Mouse (Mus musculus): ENCODE data around the gene Kcnq5. TPM values are rescaled to one million over a fixed set of nuclear protein-coding genes. Genes with fewer than 3 reads are reported as not detected.

The Kcnq5 gene
- polyA plus RNA-seq (2014; fragmentation: Nextera tagmentation; extraction: Ambion mirVana): 0.73 and 0.99 TPM in 2 replicates

DNA sequence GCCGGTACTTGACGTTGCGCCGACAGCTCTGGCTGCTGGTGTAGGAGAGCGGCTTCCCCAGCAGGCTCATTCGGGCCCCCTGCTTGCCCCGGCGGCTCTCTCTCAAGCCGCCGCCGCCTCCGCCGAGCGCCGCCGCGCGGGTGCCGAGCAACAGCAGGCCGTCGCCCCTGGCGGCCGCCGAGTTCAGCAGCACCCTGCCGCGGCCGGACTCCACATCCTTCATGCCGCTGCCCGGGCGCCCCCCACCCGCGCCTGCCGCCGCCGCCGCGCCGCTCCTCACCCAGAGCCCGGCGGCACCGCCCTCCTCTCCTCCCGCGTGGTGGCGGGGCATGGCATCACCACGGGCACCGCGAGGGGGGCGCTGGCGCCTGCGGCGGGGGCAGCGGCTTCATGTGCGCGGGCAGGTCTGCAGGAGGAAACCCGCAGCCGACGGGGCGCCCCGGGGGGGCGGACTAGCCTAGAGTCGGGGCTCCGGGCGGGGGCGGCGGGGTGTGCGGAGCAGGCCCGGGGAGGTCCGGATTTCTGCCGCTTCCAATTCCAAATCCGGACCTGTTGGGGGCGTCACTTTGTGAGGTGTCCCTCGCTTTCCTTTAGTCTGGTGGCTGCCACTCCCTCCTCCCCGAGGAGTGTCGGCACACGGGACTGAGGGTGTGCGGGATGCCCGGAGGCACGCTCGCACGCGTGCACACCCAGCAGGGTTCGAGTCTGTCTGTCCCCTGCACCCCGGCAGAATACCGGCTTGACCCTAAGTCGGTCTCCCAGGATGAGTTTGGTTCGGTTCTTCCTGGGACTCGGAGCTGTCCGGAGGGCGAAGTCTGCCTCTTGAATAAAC is at the start of gene Kcnq5:
TSS of gene Kcnq5 (minus strand) at position 692 of the 832 bp plus-strand sequence.
- WGBS: under 1% methylated on average over 43 of the region's 89 CpGs
- peak within 1 kb of the TSS; percentile 60 for H3K9ac ChIP-seq (ENCODE audit: low read depth, low read length)
- no peaks in the 10 kb centered on the region for H3K36me3 ChIP-seq (ENCODE audit: control insufficient read depth, insufficient read depth, low read length)
- ATAC-seq (ENCODE audit: low FRiP score, low TSS enrichment): peak; percentile 80
- H3K27me3 ChIP-seq (ENCODE audit: control insufficient read depth, insufficient read depth, low read length): 0 out of 2 replicates have a peak, but pooled peaks cover 3% of the 10 kb centered on the region
- H3K9me3 ChIP-seq (ENCODE audit: control insufficient read depth, low read length): no peaks in the 10 kb centered on the region
- no peak within 1 kb of the TSS for H3K27ac ChIP-seq (ENCODE audit: low read depth, low read length)
- 0 out of 2 replicates have a peak, but pooled peaks cover 3% of the 10 kb centered on the region for H3K4me1 ChIP-seq (ENCODE audit: control insufficient read depth, insufficient read depth, low read length)
- peak within 1 kb of the TSS; percentile 89 for H3K4me2 ChIP-seq (replicated peaks; ENCODE audit: low read depth, low read length)
- peak within 1 kb of the TSS; percentile 67 for H3K4me3 ChIP-seq (ENCODE audit: low read length)

DNA sequence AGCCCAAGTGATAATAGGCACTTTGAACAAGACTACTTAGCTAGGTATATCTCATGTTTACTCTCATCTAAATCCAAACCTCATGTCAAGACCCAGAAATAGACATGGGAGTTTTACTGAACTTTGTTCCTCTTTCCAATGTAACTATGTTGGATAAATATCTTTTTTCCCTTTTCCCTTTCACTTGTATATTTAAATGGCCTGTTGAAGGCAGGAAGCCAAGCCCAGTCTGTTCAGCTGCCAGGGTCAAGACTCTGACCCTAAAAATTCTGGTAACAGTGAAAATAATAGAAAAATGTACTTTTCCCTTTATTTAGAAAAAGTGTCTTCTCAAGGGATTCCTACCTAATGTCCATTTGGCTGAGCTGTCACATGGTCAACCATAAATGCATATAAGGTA is 18.0 kb upstream of the Kcnq5 start:
- no peak overlapping the region for H3K4me3 ChIP-seq (ENCODE audit: low read length)
- H3K9me3 ChIP-seq (ENCODE audit: control insufficient read depth, low read length): no peaks in the 10 kb centered on the region
- no peaks in the 10 kb centered on the region for H3K36me3 ChIP-seq (ENCODE audit: control insufficient read depth, insufficient read depth, low read length)
- ATAC-seq (ENCODE audit: low FRiP score, low TSS enrichment): no peak
- H3K4me2 ChIP-seq (replicated peaks; ENCODE audit: low read depth, low read length): no peak overlapping the region
- no peaks in the 10 kb centered on the region for H3K4me1 ChIP-seq (ENCODE audit: control insufficient read depth, insufficient read depth, low read length)
- H3K9ac ChIP-seq (ENCODE audit: low read depth, low read length): no peak overlapping the region
- H3K27ac ChIP-seq (ENCODE audit: low read depth, low read length): no peak overlapping the region
- H3K27me3 ChIP-seq (ENCODE audit: control insufficient read depth, insufficient read depth, low read length): no peaks in the 10 kb centered on the region

DNA sequence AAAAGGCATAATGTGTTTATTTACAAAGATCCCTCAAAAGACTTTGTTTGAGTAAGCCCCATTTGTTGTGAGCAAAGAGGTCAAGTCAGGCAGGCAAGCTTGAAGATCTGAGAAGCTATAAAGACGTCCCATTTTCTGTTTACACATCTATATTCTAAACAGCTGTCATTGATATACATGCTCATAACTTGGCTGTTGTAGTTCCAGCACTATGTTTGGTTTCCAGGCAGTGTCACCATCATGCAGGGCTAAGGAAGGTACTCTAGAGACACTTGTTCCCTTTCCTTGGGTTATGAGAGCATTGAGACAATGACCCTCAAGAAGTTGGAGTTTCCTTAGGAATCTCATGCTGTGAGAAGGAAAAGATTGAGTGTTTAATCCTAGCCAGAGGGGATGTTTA is 17.6 kb upstream of the Kcnq5 start:
- Histone ChIP-seq H3K4me1 (ENCODE audit: control insufficient read depth, insufficient read depth, low read length) (no peaks in the 10 kb centered on the region), H3K4me2 (replicated peaks; ENCODE audit: low read depth, low read length) (no peak overlapping the region), H3K27ac (ENCODE audit: low read depth, low read length) (no peak overlapping the region), H3K4me3 (ENCODE audit: low read length) (no peak overlapping the region), H3K9me3 (ENCODE audit: control insufficient read depth, low read length) (no peaks in the 10 kb centered on the region), H3K36me3 (ENCODE audit: control insufficient read depth, insufficient read depth, low read length) (no peaks in the 10 kb centered on the region), H3K9ac (ENCODE audit: low read depth, low read length) (no peak overlapping the region), H3K27me3 (ENCODE audit: control insufficient read depth, insufficient read depth, low read length) (no peaks in the 10 kb centered on the region)
- no peak for ATAC-seq (ENCODE audit: low FRiP score, low TSS enrichment)
- 51% methylated on average over 1 of the region's 1 CpGs for WGBS

DNA sequence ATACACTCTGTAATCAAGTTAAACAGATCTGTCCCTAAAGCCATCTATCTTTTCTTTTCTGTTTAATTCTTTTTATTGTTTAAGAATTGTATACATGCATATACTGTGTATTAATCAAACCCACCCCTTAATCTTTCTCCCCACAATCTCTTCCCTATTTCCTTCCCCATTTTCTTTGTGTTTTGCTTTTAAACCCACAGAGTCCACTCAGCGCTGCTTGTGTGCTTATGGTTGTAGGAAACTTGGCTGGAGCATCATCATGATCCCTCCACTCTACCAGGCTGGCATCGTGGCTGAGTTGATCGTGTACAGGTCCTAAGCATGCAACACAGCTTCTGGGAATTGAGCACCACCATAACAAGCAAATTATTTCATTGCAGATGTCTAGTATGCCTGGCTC is 12.3 kb upstream of the Kcnq5 start:
- WGBS: 91% methylated on average over 3 of the region's 3 CpGs
- Histone ChIP-seq H3K4me2 (replicated peaks; ENCODE audit: low read depth, low read length) (no peak overlapping the region), H3K27ac (ENCODE audit: low read depth, low read length) (no peak overlapping the region), H3K9me3 (ENCODE audit: control insufficient read depth, low read length) (no peaks in the 10 kb centered on the region), H3K9ac (ENCODE audit: low read depth, low read length) (no peak overlapping the region), H3K27me3 (ENCODE audit: control insufficient read depth, insufficient read depth, low read length) (no peaks in the 10 kb centered on the region), H3K4me3 (ENCODE audit: low read length) (no peak overlapping the region), H3K4me1 (ENCODE audit: control insufficient read depth, insufficient read depth, low read length) (no peaks in the 10 kb centered on the region), H3K36me3 (ENCODE audit: control insufficient read depth, insufficient read depth, low read length) (no peaks in the 10 kb centered on the region)
- no peak for ATAC-seq (ENCODE audit: low FRiP score, low TSS enrichment)

DNA sequence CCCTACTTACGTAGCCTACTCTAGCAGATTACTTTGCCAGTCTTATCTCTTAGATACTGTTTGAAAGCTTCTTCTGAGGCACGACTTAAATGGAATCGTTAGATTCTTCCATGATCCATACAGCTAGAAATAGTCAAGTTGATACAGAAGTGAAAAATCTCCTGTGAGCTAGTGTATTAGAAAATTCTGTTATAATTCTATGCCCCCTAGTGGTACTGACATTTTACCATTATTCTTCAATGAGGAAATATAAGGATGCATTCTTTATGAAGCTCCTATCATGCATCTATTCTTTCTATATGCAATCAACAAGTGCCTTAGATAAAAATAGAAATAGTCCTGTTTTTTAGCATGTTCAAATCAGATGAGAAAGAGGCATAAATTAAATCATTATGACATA is 5.4 kb upstream of the Kcnq5 start:
- Histone ChIP-seq H3K4me2 (replicated peaks; ENCODE audit: low read depth, low read length) (no peak overlapping the region), H3K9me3 (ENCODE audit: control insufficient read depth, low read length) (no peaks in the 10 kb centered on the region), H3K27ac (ENCODE audit: low read depth, low read length) (no peak overlapping the region), H3K27me3 (ENCODE audit: control insufficient read depth, insufficient read depth, low read length) (no peaks in the 10 kb centered on the region), H3K4me3 (ENCODE audit: low read length) (no peak overlapping the region), H3K36me3 (ENCODE audit: control insufficient read depth, insufficient read depth, low read length) (no peaks in the 10 kb centered on the region), H3K4me1 (ENCODE audit: control insufficient read depth, insufficient read depth, low read length) (no peaks in the 10 kb centered on the region), H3K9ac (ENCODE audit: low read depth, low read length) (no peak overlapping the region)
- ATAC-seq (ENCODE audit: low FRiP score, low TSS enrichment): no peak
- WGBS: 82% methylated on average over 3 of the region's 3 CpGs

DNA sequence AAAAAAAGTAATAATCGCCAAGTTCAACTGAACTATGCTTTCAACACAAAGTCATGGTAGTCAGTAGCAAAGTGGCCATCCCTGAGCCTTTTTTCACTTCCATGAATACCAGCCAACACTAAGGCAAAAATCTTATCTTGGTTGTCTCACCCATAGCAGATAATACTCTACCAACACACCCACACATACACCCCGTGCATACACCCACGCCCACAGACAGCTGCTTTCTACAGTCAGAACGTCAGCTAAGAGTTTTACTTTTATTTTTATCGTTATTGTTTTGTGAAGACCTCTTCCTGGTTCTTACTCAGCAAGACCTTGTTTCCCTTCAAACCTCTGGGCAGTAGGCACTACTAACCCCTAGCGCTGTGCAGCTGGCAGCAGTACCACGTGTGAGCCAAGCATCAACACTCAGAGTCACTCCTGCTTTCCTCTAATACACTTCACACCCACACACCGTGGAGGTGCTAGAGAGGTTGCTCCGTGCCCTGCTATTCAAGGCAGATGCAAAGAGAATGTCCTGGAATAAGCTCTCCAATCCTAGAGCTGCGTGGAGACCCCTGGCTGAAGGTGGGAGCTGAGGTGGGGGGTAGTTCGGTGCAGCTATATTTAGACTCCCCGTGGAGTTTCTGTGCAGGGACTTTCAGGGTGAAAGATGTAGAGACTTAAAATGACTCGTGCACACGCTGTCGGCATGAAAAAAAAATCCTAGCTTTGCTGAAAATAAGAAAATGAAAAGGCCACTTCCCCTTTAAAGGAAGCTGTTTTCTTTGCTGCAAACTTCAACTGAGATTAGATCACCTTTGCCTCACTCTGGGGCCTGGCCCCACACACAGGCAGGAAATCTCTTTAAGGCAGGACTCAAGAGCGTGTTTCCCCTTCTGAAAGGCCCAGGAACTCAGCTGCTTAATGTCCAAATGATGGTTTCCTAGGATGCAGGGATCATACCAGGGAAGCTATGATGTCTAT is 1.4 kb upstream of the Kcnq5 start:
- Histone ChIP-seq H3K9me3 (ENCODE audit: control insufficient read depth, low read length) (no peaks in the 10 kb centered on the region), H3K36me3 (ENCODE audit: control insufficient read depth, insufficient read depth, low read length) (no peaks in the 10 kb centered on the region), H3K4me3 (ENCODE audit: low read length) (no peak overlapping the region), H3K9ac (ENCODE audit: low read depth, low read length) (no peak overlapping the region), H3K27ac (ENCODE audit: low read depth, low read length) (no peak overlapping the region), H3K27me3 (ENCODE audit: control insufficient read depth, insufficient read depth, low read length) (0 out of 2 replicates have a peak, but pooled peaks cover 3% of the 10 kb centered on the region), H3K4me2 (replicated peaks; ENCODE audit: low read depth, low read length) (no peak overlapping the region; the same call in 1 of the 2 replicates), H3K4me1 (ENCODE audit: control insufficient read depth, insufficient read depth, low read length) (0 out of 2 replicates have a peak, but pooled peaks cover 3% of the 10 kb centered on the region)
- ATAC-seq (ENCODE audit: low FRiP score, low TSS enrichment): no peak
- WGBS: 41% methylated on average over 16 of the region's 16 CpGs

DNA sequence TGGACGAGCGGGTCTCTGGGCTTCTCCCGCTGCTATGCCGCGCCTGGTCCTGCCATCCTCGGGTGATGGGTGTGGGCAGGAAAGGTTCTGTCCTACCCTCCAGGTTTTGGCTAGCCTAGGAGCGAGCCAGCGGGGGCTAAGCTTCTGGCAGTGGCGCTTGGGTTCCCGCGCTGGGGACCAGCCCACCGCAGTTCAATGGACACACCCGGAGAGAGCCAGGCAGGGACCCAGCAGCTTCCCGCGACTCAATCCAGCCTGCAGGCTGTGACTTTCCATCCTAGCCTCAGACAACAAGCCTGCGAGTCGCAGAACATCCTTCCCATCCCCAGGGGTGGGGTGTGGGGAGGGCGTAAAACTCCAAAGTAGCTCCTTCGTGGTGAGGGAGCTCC is 335 bp upstream of the Kcnq5 start:
- Histone ChIP-seq H3K27me3 (ENCODE audit: control insufficient read depth, insufficient read depth, low read length) (0 out of 2 replicates have a peak, but pooled peaks cover 3% of the 10 kb centered on the region), H3K9ac (ENCODE audit: low read depth, low read length) (peak overlapping the region; percentile 60; the same call in 1 of the 2 replicates), H3K36me3 (ENCODE audit: control insufficient read depth, insufficient read depth, low read length) (no peaks in the 10 kb centered on the region), H3K4me3 (ENCODE audit: low read length) (peak overlapping the region; percentile 67), H3K27ac (ENCODE audit: low read depth, low read length) (no peak overlapping the region), H3K4me1 (ENCODE audit: control insufficient read depth, insufficient read depth, low read length) (0 out of 2 replicates have a peak, but pooled peaks cover 3% of the 10 kb centered on the region), H3K4me2 (replicated peaks; ENCODE audit: low read depth, low read length) (peak overlapping the region; percentile 89), H3K9me3 (ENCODE audit: control insufficient read depth, low read length) (no peaks in the 10 kb centered on the region)
- peak; percentile 28 for ATAC-seq (ENCODE audit: low FRiP score, low TSS enrichment)
- 1% methylated on average over 19 of the region's 19 CpGs for WGBS

DNA sequence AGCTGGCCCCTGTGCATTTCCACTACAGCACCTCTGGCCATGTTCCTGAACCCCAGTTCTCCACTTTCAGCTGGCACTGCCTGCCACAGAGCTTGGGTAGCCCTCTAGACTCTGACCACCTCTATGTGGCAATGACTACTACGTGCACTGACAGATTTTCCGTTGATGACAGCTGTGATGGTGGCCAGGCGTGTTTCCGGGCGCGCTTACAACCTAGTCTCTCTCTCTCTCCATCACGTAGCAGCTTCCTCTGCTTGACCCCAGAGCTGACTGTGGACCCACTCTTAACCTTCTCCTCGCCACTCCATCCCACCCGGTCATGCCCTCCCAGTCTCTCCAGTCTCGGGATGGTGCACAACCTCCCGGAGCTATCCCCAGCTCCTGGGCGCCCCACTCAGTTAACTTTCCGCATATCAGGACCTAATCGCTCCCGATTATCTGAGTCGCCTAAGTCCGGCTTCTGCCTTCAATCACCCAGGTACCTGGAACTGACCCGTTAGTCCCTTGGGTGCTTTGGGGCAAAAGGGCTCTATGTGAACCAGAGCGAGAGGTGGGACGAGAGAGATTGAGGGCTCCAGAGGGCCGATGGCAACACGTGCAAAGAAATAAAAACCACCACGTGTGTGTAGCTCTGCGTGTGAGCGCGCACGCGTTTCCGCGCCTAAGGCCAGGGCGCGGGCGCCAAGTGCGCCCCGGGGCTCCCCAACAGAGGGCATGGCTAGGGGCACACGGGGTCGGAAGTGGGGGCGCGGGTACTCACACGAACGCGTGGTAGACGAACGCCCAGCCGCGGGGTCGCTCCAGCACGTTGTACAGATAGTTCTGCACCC is 1.1 kb downstream of the Kcnq5 start:
- ATAC-seq (ENCODE audit: low FRiP score, low TSS enrichment): peak; percentile 70
- no peak overlapping the region for H3K27ac ChIP-seq (ENCODE audit: low read depth, low read length)

More for the DNA sequence above, 1.1 kb downstream of the Kcnq5 start:
- H3K36me3 ChIP-seq (ENCODE audit: control insufficient read depth, insufficient read depth, low read length): no peaks in the 10 kb centered on the region
- peak overlapping the region; percentile 67 for H3K4me3 ChIP-seq (ENCODE audit: low read length)
- H3K27me3 ChIP-seq (ENCODE audit: control insufficient read depth, insufficient read depth, low read length): 0 out of 2 replicates have a peak, but pooled peaks cover 3% of the 10 kb centered on the region
- no peaks in the 10 kb centered on the region for H3K9me3 ChIP-seq (ENCODE audit: control insufficient read depth, low read length)
- under 1% methylated on average over 46 of the region's 48 CpGs for WGBS
- H3K4me1 ChIP-seq (ENCODE audit: control insufficient read depth, insufficient read depth, low read length): 0 out of 2 replicates have a peak, but pooled peaks cover 3% of the 10 kb centered on the region
- H3K9ac ChIP-seq (ENCODE audit: low read depth, low read length): peak overlapping the region; percentile 60
- H3K4me2 ChIP-seq (replicated peaks; ENCODE audit: low read depth, low read length): peak overlapping the region; percentile 89
